Mouse (Mus musculus): ENCODE data around the gene Hcrtr1. TPM values are rescaled to one million over a fixed set of nuclear protein-coding genes. Genes with fewer than 3 reads are reported as not detected.
A peak's percentile ranks its signal among the peaks of the same experiment; 100 is the strongest.

The Hcrtr1 gene
- total RNA-seq, 2 experiments from 2014 or later = not detected

GRCm38 (mm10) chr4:130081345-130082190 is 57.6 kb downstream of the Hcrtr1 start:
- ATAC-seq (replicated peaks; ENCODE audit: poor library complexity) = peak; percentile 54

Other genes with a start within 250 kb of the Hcrtr1 start
- gene Spocd1, start 210.1 kb downstream of the Hcrtr1 start, total RNA-seq (2015) = 0.05 and 0.49 TPM in 2 replicates
- gene Spocd1, start 210.1 kb downstream of the Hcrtr1 start, total RNA-seq (2017) = 0.04 and 0.81 TPM in 2 replicates
- gene Adgrb2, start 154.5 kb downstream of the Hcrtr1 start, total RNA-seq (2015) = not detected in 2 replicates
- gene Adgrb2, start 154.5 kb downstream of the Hcrtr1 start, total RNA-seq (2017) = 0.41 TPM in 1 of 2 replicates, not detected in the other
- gene Col16a1, start 91.5 kb downstream of the Hcrtr1 start, total RNA-seq (2015) = 0.24 and 1.1 TPM in 2 replicates
- gene Col16a1, start 91.5 kb downstream of the Hcrtr1 start, total RNA-seq (2017) = 0.17 and 0.84 TPM in 2 replicates
- gene Pef1, start 36.8 kb downstream of the Hcrtr1 start, total RNA-seq (2015) = 39.4 and 51.8 TPM in 2 replicates
- gene Pef1, start 36.8 kb downstream of the Hcrtr1 start, total RNA-seq (2017) = 11.8 and 15.5 TPM in 2 replicates
- gene Tinagl1, start 35.8 kb upstream of the Hcrtr1 start, total RNA-seq (2015) = 1.5 and 3.1 TPM in 2 replicates
- 1.6 and 2.3 TPM in 2 replicates for gene Tinagl1, start 35.8 kb upstream of the Hcrtr1 start, total RNA-seq (2017)
- gene Gm853, start 83.0 kb upstream of the Hcrtr1 start, total RNA-seq (2015) = not detected in 2 replicates
- gene Gm853, start 83.0 kb upstream of the Hcrtr1 start, total RNA-seq (2017) = not detected in 2 replicates
- gene Serinc2, start 139.8 kb upstream of the Hcrtr1 start, total RNA-seq (2015) = 0.07 TPM in 1 of 2 replicates, not detected in the other
- gene Serinc2, start 139.8 kb upstream of the Hcrtr1 start, total RNA-seq (2017) = not detected in 2 replicates
- not detected in 2 replicates for gene Fabp3, start 169.2 kb upstream of the Hcrtr1 start, total RNA-seq (2015)
- not detected in 2 replicates for gene Fabp3, start 169.2 kb upstream of the Hcrtr1 start, total RNA-seq (2017)
- gene Gm10570, start 169.3 kb upstream of the Hcrtr1 start, total RNA-seq (2015) = not detected in 2 replicates
- gene Gm10570, start 169.3 kb upstream of the Hcrtr1 start, total RNA-seq (2017) = not detected in 2 replicates
- gene Zcchc17, start 220.6 kb upstream of the Hcrtr1 start, total RNA-seq (2015) = 16.0 and 21.9 TPM in 2 replicates
- gene Zcchc17, start 220.6 kb upstream of the Hcrtr1 start, total RNA-seq (2017) = 81.3 and 132 TPM in 2 replicates
- 65.9 and 66.0 TPM in 2 replicates for gene Snrnp40, start 220.8 kb upstream of the Hcrtr1 start, total RNA-seq (2015)
- 89.7 and 90.8 TPM in 2 replicates for gene Snrnp40, start 220.8 kb upstream of the Hcrtr1 start, total RNA-seq (2017)